Mouse (Mus musculus) layer of hippocampus, adult 2 months (tissue): ENCODE measurements around the gene Fis1. TPM values are rescaled to one million over a fixed set of nuclear protein-coding genes. Genes with fewer than 3 reads are reported as not detected.

Experiments used
- DNase-seq, 2 experiments: peaks; one replicate each; pipeline ENCODE4 v3.0.0; 2022; ENCODE audit warnings: low spot score in 2 of 2
- H3K27ac ChIP-seq: fragments of 200-600 bp; 2 replicates; pipeline ENCODE4 v1.8.1; 2022
- H3K4me3 ChIP-seq: fragments of 200-600 bp; 2 replicates; pipeline ENCODE4 v1.8.1; 2022; ENCODE audit warnings: mild to moderate bottlenecking
- CTCF ChIP-seq: fragments of 200-600 bp; conservative IDR thresholded peaks from 2 replicates; pipeline ENCODE4 v1.8.1; 2022; ENCODE audit warnings: antibody characterized with exemption, mild to moderate bottlenecking, moderate library complexity
- long read RNA-seq, 2 experiments: library from polyadenylated mRNA; stranded (forward); transcript quantifications; one replicate each; pipeline ENCODE4 v2.0.0; 2021; ENCODE audit warnings: borderline mapping rate in 2 of 2
- total RNA-seq, 2 experiments: library from RNA; stranded (reverse); gene quantifications; 2 replicates each; pipeline ENCODE4 v1.2.3; 2021

The Fis1 gene
- total RNA-seq = 100 to 1,000 TPM; 223 to 239 TPM
- long read RNA-seq, experiment 1, transcript Fis1-201 (5 exons, 786 nt) = major isoform, 77 of 113 reads
- long read RNA-seq, experiment 1, transcript Fis1-202 (5 exons, 948 nt) = minor isoform, 24 of 113 reads
- long read RNA-seq, experiment 1, partial matches to known transcripts = 8 of 113 reads
- long read RNA-seq, experiment 1, other reads (novel, unspliced or antisense) = 1 of 113 reads
- long read RNA-seq, experiment 2, transcript Fis1-201 (5 exons, 786 nt) = major isoform, 99 of 145 reads
- long read RNA-seq, experiment 2, transcript Fis1-202 (5 exons, 948 nt) = minor isoform, 37 of 145 reads
- long read RNA-seq, experiment 2, partial matches to known transcripts = 2 of 145 reads
- long read RNA-seq, experiment 2, other reads (novel, unspliced or antisense) = 4 of 145 reads

DNA sequence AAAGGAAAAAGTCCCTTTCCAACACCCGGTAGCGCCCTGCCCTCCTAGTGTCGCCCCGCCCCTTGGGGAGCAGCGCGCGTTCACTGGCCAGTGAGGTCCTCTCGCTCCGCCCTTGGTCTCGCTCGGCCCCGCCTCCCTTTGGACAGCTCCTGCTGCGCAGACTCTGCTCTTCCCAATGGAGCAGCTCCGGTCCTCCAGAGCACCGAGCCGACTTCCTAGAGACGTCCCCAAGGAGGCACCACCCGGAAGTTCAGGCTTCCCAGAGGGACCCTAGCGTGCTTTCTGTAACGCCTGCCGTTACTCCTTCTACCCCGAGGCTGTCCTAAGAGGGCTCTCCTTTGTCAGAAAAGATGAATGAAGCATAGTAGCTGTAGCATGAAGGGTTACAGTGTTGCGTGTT lies at the start of gene Fis1:
Gene Fis1, plus strand, starts transcription at position 261 of the 400 bp plus-strand sequence.
- peak within 1 kb of the TSS; percentile 65 for H3K4me3 ChIP-seq
- peak; percentile 96 to 97 for DNase-seq
- TF ChIP-seq CTCF = peak; percentile 12; the same call in 1 of the 2 replicates
- peak within 1 kb of the TSS; percentile 90 for H3K27ac ChIP-seq

DNA sequence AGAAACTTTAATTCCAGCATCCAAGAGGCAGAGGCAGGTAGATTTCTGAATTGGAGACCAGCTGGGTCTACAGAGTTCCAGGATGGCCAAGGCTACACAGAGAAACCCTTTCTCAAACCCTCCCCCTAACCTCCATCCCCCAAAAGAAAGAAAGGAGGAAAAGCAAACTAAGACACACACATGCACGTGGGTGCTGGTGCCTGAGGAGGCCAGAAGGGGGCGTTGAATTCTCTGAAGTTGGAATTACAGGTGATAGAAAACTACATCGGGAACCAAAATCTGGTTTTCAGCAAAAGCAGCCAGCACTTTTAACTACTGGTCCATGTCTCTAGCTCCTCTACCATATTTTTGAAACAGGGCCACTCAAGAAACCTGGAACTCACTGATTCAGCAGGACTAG lies 48.5 kb upstream of the Fis1 start:
- H3K27ac ChIP-seq = no peak overlapping the region
- no peak for TF ChIP-seq CTCF
- no peak for DNase-seq
- no peak overlapping the region for H3K4me3 ChIP-seq

DNA sequence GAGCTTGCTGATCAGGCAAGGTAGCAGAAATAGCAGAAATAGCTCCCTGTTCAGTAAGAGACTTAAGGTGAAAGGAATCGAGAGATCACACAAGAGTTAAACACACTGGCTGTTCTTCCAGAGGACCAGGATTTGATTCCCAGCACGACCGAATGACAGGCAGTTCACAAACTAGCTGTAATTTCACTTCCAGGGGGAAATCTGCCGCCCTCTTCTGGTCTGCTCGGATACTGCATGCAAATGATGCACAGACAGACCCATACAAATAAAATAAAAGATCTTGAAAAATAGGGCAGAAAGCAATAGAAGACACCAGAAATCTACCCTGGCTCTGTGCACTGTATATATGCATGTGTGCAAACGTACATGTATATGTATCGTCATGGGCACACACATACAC lies 47.4 kb upstream of the Fis1 start:
- TF ChIP-seq CTCF = peak; percentile 70
- H3K4me3 ChIP-seq = no peak overlapping the region
- H3K27ac ChIP-seq = no peak overlapping the region
- no peak for DNase-seq

DNA sequence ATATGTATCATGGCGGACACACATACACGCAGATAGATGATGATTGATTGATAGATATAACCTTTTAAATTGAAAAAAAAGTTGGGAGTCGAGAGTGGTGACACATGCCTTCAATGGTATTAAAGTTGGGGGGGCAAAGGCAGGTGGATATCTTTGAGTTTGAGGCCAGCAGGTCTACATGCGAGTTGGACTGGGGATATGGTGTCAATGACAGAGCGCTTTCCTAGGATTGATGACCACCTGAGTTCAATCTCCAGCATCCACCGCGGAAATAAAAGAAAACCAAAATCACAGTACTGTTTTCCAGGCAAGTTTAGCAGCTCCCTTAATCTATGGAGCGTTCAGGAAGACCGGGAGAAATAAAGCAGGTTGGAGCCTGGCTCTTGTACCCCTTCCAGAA lies 45.5 kb upstream of the Fis1 start:
- Histone ChIP-seq H3K27ac (peak overlapping the region; percentile 88), H3K4me3 (peak overlapping the region; percentile 84)
- TF ChIP-seq CTCF = no peak
- no peak for DNase-seq

DNA sequence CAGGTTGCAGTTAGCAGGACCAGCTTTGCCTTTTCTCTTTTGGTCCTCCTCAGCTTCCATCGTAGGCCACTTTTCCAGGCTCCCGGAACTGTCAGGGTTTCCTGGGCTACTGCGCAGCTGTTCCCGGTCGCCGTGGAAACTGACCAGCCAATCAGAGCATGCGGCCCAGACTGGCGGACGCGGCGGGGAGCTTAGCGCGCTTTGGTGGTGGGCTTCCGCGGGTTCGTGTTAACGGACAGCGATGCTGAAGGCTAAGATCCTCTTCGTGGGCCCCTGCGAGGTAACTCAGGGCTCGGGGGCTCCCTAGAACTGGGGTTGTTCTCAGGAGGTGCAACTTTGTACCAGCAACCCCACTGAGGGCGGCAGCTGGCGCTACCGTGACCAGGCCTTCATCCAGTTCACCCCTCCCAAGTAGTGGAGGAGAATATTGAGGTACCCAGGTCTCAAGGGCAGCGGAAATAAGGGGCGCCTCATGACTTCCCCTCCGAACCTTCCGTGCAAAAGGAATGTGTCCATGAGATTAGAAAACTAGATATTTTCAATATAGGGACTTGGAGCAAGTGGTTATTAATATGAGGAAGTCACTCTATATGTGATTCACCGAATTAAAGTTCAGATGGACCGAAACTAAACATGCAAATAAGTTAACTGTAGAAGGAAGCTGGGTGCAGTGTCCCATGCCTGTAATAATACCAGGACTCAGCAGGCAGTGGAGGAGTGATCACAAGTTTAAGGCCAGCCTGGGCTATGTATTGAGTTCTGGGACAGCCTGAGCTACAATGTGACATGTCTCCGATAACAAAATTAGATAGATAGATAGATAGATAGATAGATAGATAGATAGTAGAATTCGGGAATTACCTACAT lies 44.9 kb upstream of the Fis1 start, which contains the start of gene Ift22:
Gene Ift22, plus strand, starts transcription at position 160 of the 867 bp plus-strand sequence.
- peak; percentile 93 to 94 for DNase-seq
- Histone ChIP-seq H3K4me3 (peak within 1 kb of the TSS; percentile 84), H3K27ac (peak within 1 kb of the TSS; percentile 88)
- no peak for TF ChIP-seq CTCF

DNA sequence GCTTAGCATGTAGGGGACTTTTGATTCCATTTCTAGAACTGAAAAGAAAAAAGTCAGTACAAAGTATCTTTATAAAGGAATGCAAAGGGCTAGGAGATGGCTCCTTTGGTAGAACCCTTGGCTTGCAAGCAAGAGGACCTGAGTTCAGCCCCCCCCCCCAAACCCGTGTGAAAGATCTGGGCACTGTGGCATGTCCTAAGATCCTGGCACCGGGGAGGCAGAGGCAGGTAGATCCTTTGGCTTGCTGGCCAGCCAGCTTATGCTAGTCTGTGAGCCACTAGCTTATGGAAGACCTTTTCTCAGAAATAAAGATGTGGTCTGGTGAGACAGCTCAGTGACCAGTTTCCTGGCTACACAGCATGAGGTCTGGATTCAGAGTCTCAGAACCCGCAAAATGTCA lies 38.9 kb upstream of the Fis1 start:
- Histone ChIP-seq H3K27ac (no peak overlapping the region), H3K4me3 (no peak overlapping the region)
- no peak for TF ChIP-seq CTCF
- no peak for DNase-seq

DNA sequence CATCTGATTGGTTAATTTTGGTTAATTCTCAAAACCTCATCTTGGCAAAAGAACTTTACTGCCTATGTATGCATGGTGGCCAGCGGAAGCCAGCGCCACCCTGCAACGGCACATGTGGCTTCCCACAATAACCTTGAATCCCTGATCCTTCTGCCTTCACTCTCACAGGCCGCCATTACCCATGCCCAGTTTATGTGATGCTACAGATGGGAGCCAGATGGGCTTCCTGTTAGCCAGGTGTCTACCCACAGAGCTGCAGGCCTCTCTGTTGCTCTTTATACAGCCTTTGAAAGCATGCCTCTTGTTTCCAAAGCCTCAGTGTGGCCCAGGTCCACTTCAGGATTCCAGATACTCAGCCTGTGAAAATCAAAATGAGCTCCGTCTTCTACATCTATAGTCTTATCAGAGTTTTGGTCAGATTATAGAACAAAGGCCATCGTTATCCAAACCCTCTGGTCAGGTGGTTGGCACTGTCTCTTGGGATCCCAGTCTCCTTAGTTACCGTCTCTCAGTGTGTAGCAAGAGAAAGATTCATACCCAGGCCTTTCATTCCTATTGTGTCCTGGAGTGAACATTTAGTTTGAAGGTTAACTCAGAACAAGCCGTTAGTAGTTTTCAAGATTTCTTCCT lies 35.3 kb upstream of the Fis1 start:
- no peak overlapping the region for H3K4me3 ChIP-seq
- DNase-seq = no peak
- H3K27ac ChIP-seq = no peak overlapping the region
- TF ChIP-seq CTCF = no peak

DNA sequence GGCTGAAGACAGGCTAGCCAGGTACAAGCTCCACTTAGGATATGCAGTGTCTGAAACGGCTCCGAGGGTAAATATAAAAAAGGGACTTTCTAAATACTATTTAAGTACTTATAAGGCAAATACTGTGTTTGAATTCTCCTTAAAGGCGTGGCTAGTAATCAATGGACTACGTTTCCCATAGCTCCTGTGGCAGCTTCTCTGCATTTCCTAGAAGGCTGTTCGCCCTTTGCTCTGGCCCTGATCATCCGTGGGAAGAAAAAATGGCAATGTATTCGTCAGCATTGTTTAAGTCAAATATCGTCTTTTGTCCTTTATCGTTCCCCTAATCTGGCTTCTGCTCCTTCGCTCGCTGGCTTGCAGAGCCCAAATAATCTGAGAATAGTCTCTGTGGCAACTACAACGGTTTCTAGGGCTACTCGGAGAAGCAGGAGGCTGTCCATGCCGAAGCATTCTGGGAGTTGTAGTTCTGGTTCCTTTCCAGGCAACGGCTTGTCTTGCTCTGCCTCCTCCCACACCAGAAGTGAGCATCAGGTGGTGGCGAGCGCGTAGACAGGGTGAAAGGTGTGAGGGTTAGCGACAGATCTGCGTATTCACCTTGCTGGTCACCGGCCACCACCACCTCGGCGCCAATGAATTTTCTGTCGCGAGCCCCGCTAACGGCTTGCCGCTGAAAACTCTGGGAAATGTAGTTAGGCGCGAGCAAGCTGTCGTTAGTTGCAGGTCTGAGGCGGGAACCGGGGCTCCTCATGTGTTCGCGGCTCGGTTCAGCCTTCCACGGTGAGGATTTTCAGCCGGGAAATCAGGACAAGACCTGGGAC lies 34.2 kb upstream of the Fis1 start:
- H3K27ac ChIP-seq = peak overlapping the region; percentile 97
- TF ChIP-seq CTCF = no peak
- peak overlapping the region; percentile 77 for H3K4me3 ChIP-seq
- peak; percentile 72 to 85 for DNase-seq

DNA sequence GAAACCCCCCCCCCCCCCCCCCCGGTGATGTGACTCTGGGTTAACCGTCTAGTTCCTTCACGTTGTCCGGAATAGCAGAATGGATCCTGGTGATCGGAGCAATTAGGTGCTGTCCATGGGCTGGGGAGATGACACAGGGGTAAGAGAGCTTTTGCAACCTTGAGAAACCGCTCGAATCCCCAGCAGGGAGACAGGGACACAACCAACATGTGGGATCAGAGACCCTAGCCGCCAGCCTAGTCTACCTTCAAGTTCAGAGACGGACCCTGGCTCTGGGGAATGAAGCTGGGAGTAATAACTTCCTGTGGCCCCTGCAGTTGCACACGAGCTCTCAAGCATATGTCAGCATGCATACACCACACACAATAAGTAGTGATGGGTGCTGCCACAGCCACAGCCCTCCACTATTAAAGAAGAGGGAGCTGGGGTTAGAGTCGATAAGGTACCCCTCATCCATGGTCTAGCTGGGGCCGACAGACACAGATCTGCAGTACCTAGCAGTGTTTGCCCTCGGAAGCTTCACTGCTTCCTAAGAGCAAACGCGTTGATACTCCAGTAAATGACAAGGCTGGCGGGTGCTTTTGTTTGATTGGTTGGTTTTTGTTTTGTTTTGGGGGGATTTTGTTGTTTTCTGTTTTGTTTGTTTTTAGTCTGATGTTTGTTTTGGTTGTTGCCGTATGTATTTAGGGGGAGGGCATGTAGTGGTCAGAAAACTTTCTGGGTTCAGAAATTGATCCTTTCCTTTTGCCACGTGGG lies 33.4 kb upstream of the Fis1 start:
- DNase-seq = no peak

DNA sequence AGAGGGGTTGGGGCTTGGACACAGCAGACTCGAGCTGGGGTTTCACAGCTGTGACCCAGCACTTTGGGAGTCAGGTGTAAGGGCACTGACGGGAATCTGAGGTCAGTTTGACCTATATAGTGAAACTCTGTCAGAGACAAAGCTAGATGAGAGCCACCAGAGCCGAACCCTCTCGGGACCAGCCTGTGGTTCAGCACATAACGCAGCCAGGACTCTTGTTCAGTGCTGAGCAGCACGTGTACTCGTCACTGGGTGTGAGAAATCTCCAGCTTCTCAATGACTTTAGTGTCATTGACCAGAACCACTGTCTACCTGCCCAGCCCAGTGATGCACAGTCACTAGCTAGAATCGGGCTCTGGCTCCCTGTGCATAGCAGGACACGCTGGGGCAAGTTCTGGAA lies 30.2 kb upstream of the Fis1 start:
- no peak for TF ChIP-seq CTCF
- no peak for DNase-seq
- Histone ChIP-seq H3K4me3 (no peak overlapping the region), H3K27ac (no peak overlapping the region)

More for the DNA sequence above, 33.4 kb upstream of the Fis1 start:
- H3K4me3 ChIP-seq = peak overlapping the region; percentile 77
- TF ChIP-seq CTCF = no peak
- H3K27ac ChIP-seq = peak overlapping the region; percentile 97

DNA sequence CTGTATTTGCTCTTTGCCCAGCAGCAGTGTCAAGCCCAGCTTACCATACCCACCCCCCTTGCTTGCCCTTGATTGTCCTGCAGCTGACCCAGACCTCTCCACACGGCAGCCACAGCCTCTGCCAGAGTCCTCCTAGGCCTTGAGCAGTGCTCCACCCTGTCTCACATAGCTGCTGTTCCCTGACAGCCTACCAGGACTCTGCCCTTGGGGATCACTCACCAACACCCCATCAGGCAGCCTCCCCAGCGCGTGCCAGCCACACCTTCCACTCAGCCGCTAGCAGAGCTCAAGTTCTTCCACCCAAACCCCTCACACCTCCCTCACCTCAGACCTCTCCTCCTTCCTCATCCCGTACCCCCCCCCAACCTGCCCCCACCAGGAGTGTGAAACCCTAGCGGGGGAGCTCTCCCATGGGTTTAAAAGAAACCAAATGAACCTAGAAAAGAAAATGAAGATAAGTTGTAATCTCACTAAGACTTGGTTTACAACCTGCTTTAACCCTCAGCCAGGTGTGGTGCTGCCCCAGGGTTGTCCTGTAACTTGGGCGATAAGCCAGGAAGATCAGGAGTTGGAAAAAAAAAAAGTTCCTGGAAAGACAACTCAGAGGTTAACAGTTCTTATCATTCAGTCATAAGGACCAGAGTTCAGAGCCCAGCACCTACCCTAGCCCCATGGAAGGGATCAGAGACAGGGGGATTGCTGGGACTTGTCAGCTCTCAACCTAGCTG lies 29.2 kb upstream of the Fis1 start:
- Histone ChIP-seq H3K4me3 (no peak overlapping the region), H3K27ac (no peak overlapping the region)
- DNase-seq = no peak
- no peak for TF ChIP-seq CTCF
